Mouse (Mus musculus) MEL (cell line): ENCODE measurements at regions not wholly inside any gene's neighbourhood (a gene's known extent, or its start where the extent isn't known, plus 50 kb on each side); places are given as distances from the start of the nearest gene placed in this dataset.

Experiments
- DNase-seq: peaks from one replicate; pipeline ENCODE4 v3.0.0; 2011; ENCODE audit warnings: low read depth, low spot score
- H3K27ac ChIP-seq: 2 replicates; pipeline ENCODE4 v1.5.1; 2012; ENCODE audit warnings: low read depth, mild to moderate bottlenecking, control low read depth, low read length, moderate library complexity; ENCODE audit not compliant: control insufficient read depth
- H3K27me3 ChIP-seq, 2 experiments: fragments of 150-350 bp in 1 of 2; sonication (generic) in 1 of 2; 2 replicates each; pipeline ENCODE4 v1.6.1; 2012; ENCODE audit warnings: low read length in 2 of 2, mild to moderate bottlenecking in 2 of 2, improper control_type of control experiment in 1 of 2, moderate library complexity in 1 of 2; ENCODE audit not compliant: insufficient read depth in 2 of 2, control insufficient read depth in 1 of 2
- H3K36me3 ChIP-seq, 2 experiments: 2 replicates each; pipeline ENCODE4 v1.6.1; 2012 to 2014; ENCODE audit warnings: low read length in 2 of 2, improper control_type of control experiment in 1 of 2, inconsistent platforms in 1 of 2, mild to moderate bottlenecking in 1 of 2; ENCODE audit not compliant: insufficient read depth in 2 of 2, control insufficient read depth in 1 of 2
- H3K4me1 ChIP-seq, 2 experiments: fragments of 150-350 bp in 1 of 2; sonication (generic) in 1 of 2; 2 replicates each; pipeline ENCODE4 v1.6.1; 2012; ENCODE audit warnings: low read length in 2 of 2, improper control_type of control experiment in 1 of 2, mild to moderate bottlenecking in 1 of 2; ENCODE audit not compliant: insufficient read depth in 2 of 2, control insufficient read depth in 1 of 2
- H3K4me3 ChIP-seq, 2 experiments: fragments of 150-350 bp in 1 of 2; sonication (generic) in 1 of 2; 2 replicates each; pipeline ENCODE4 v1.5.1; 2012; ENCODE audit warnings: low read depth in 2 of 2, low read length in 2 of 2, mild to moderate bottlenecking in 2 of 2, moderate library complexity in 2 of 2, control low read depth in 1 of 2, improper control_type of control experiment in 1 of 2; ENCODE audit not compliant: control insufficient read depth in 1 of 2, insufficient read depth in 1 of 2
- H3K79me2 ChIP-seq: 2 replicates; pipeline ENCODE4 v1.6.1; 2012; ENCODE audit warnings: mild to moderate bottlenecking, low read length, moderate library complexity; ENCODE audit not compliant: control insufficient read depth, poor library complexity, insufficient read depth
- H3K9ac ChIP-seq: 2 replicates; pipeline ENCODE4 v1.6.1; 2012; ENCODE audit warnings: low read depth, mild to moderate bottlenecking, control low read depth, low read length, moderate library complexity; ENCODE audit not compliant: control insufficient read depth, poor library complexity, severe bottlenecking
- H3K9me3 ChIP-seq: fragments of 150-350 bp; sonication (generic); replicated peaks from 2 replicates; pipeline ENCODE4 v1.6.1; 2012; ENCODE audit warnings: mild to moderate bottlenecking, low read length, improper control_type of control experiment, moderate library complexity; ENCODE audit not compliant: insufficient read depth
- BHLHE40 ChIP-seq: IDR thresholded peaks from 2 replicates; pipeline ENCODE4 v1.6.1; 2012; ENCODE audit warnings: low read depth, mild to moderate bottlenecking, inconsistent platforms, low read length, improper control_type of control experiment, borderline replicate concordance
- CHD2 ChIP-seq: IDR thresholded peaks from 2 replicates; pipeline ENCODE4 v1.6.1; 2011; ENCODE audit warnings: low read length, improper control_type of control experiment
- CTCF ChIP-seq, 3 experiments: IDR thresholded peaks in 2 of 3; conservative IDR thresholded peaks in 1 of 3; 2 replicates each; pipeline ENCODE4 v1.5.1; 2011 to 2012; ENCODE audit warnings: low read length in 3 of 3, low read depth in 2 of 3, mild to moderate bottlenecking in 2 of 3, improper control_type of control experiment in 1 of 3, inconsistent platforms in 1 of 3, mixed read lengths in 1 of 3, moderate library complexity in 1 of 3; ENCODE audit not compliant: control insufficient read depth in 1 of 3, insufficient read depth in 1 of 3, poor library complexity in 1 of 3, severe bottlenecking in 1 of 3
- EP300 ChIP-seq, 2 experiments: IDR thresholded peaks; 2 replicates each; pipeline ENCODE4 v1.6.1; 2011; ENCODE audit warnings: improper control_type of control experiment in 2 of 2, low read length in 2 of 2, low read depth in 1 of 2, mild to moderate bottlenecking in 1 of 2
- GABPA ChIP-seq: IDR thresholded peaks from 2 replicates; pipeline ENCODE4 v1.6.1; 2012; ENCODE audit warnings: low read depth, mild to moderate bottlenecking, inconsistent platforms, low read length, improper control_type of control experiment, moderate library complexity
- GATA1 ChIP-seq: IDR thresholded peaks from 2 replicates; pipeline ENCODE4 v1.6.1; 2011; ENCODE audit warnings: low read depth, low read length, improper control_type of control experiment
- JUND ChIP-seq: IDR thresholded peaks from 2 replicates; pipeline ENCODE4 v1.6.1; 2011; ENCODE audit warnings: low read depth, mild to moderate bottlenecking, improper control_type of control experiment, low read length
- KAT2A ChIP-seq: conservative IDR thresholded peaks from 2 replicates; pipeline ENCODE4 v1.6.1; 2012; ENCODE audit warnings: low read depth, low read length, improper control_type of control experiment, inconsistent platforms
- MAFK ChIP-seq: IDR thresholded peaks from 2 replicates; pipeline ENCODE4 v1.6.1; 2011; ENCODE audit warnings: low read depth, mild to moderate bottlenecking, low read length, improper control_type of control experiment, borderline replicate concordance
- NRF1 ChIP-seq: IDR thresholded peaks from 2 replicates; pipeline ENCODE4 v1.6.1; 2014; ENCODE audit warnings: low read depth, mild to moderate bottlenecking, inconsistent platforms, low read length, improper control_type of control experiment, moderate library complexity; ENCODE audit not compliant: poor library complexity, insufficient read depth, severe bottlenecking
- POLR2AphosphoS2 ChIP-seq: IDR thresholded peaks from 2 replicates; pipeline ENCODE4 v1.6.1; 2011; ENCODE audit warnings: low read length, improper control_type of control experiment
- RAD21 ChIP-seq: IDR thresholded peaks from 2 replicates; pipeline ENCODE4 v1.6.1; 2011; ENCODE audit warnings: mild to moderate bottlenecking, low read depth, low read length, improper control_type of control experiment
- TBP ChIP-seq: IDR thresholded peaks from 2 replicates; pipeline ENCODE4 v1.8.0; 2011; ENCODE audit warnings: low read depth, low read length, improper control_type of control experiment
- TCF12 ChIP-seq: IDR thresholded peaks from 2 replicates; pipeline ENCODE4 v1.6.1; 2014; ENCODE audit warnings: low read depth, mild to moderate bottlenecking, inconsistent platforms, low read length, improper control_type of control experiment, moderate library complexity
- UBTF ChIP-seq: IDR thresholded peaks from 2 replicates; pipeline ENCODE4 v1.6.1; 2012; ENCODE audit warnings: low read depth, mild to moderate bottlenecking, inconsistent platforms, low read length, improper control_type of control experiment, moderate library complexity, borderline replicate concordance; ENCODE audit not compliant: insufficient read depth
- ZMIZ1 ChIP-seq: IDR thresholded peaks from 2 replicates; pipeline ENCODE4 v1.6.1; 2012; ENCODE audit warnings: low read depth, mild to moderate bottlenecking, inconsistent platforms, low read length, improper control_type of control experiment, moderate library complexity

DNA sequence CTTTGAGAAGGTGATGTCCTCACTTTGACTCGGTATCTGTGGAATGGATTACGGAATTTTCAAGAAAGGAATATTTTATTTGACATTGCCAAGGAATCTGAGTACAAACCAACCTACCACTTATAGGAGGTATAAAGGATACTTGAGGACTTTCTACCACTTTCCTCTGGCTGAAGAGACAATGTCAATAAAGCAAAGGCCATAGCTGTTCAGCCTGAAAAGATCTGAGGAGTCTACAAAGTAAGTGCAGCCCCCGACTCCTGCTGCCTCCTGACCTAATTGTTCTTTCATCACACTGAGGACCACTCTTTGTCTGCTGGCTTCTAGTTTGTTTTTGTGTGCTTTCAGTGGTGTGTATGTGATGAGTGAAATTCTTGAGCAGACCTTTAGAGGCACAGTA lies 269.5 kb upstream of the Ncam2 start:
- DNase-seq = no peak
- no peaks in the 10 kb centered on the region for H3K79me2 ChIP-seq

DNA sequence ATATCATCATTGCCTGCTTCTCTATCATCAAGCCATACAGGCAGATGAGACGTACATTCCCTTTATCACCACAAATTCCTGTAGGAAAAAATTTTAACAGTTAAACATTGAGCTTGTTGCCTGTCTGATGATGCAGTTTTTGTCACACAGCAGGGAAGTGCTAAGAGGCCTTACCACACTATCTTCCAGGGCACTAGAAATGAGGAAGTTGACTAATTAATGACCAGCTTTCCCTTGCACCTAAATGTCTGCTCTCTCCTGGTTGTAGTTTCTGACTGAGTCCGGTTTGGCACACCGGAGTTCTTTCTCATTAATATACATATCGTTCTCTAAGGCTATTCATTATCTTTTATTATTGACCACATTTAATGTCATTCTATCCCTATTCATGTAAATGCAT lies 269.0 kb upstream of the Ncam2 start:
- Histone ChIP-seq H3K27me3 (no peaks in the 10 kb centered on the region), H3K9me3 (no peaks in the 10 kb centered on the region), H3K79me2 (no peaks in the 10 kb centered on the region), H3K9ac (no peak overlapping the region), H3K36me3 (no peaks in the 10 kb centered on the region), H3K4me3 (no peak overlapping the region), H3K27ac (no peak overlapping the region), H3K4me1 (no peaks in the 10 kb centered on the region)
- TF ChIP-seq JUND = no peak
- TF ChIP-seq MAFK = no peak
- no peak for TF ChIP-seq CTCF (IDR thresholded peaks at IDR 0.05 in 2 of 3, conservative IDR thresholded peaks at IDR 0.05 in 1 of 3; ENCODE audit: control insufficient read depth in 1 of 3, insufficient read depth in 1 of 3, low read depth in 2 of 3, low read length in 3 of 3, poor library complexity in 1 of 3, severe bottlenecking in 1 of 3)
- no peak for TF ChIP-seq EP300 (IDR thresholded peaks at IDR 0.05; ENCODE audit: low read depth in 1 of 2, low read length in 2 of 2)
- TF ChIP-seq CHD2 = no peak
- no peak for TF ChIP-seq TBP
- peak; percentile 2 for DNase-seq

More for the DNA sequence above, 269.5 kb upstream of the Ncam2 start:
- H3K27ac ChIP-seq = no peak overlapping the region
- H3K4me3 ChIP-seq = no peak overlapping the region
- TF ChIP-seq KAT2A (no peak), GATA1 (no peak), CHD2 (no peak), BHLHE40 (no peak), TCF12 (no peak), UBTF (no peak), GABPA (no peak), RAD21 (no peak), NRF1 (no peak), EP300 (IDR thresholded peaks at IDR 0.05; ENCODE audit: low read depth in 1 of 2, low read length in 2 of 2) (no peak), ZMIZ1 (no peak), POLR2AphosphoS2 (no peak)
- H3K9me3 ChIP-seq = no peaks in the 10 kb centered on the region
- H3K9ac ChIP-seq = no peak overlapping the region
- no peaks in the 10 kb centered on the region for H3K36me3 ChIP-seq
- no peaks in the 10 kb centered on the region for H3K4me1 ChIP-seq
- no peaks in the 10 kb centered on the region for H3K27me3 ChIP-seq
